Mouse (Mus musculus) lung, postnatal 4 days (tissue): ENCODE data around the gene Pdxp.
A peak's percentile ranks its signal among the peaks of the same experiment; 100 is the strongest.

Source experiments
- DNase-seq, 2 experiments: peaks; one replicate each; pipeline ENCODE4 v3.0.0; 2021

Gene Pdxp

GRCm38 (mm10) chr15:78899740-78900584, 13.8 kb upstream of the Pdxp start, which contains the start of gene Sh3bp1:
Gene Sh3bp1 (plus strand): TSS chr15:78899768.
- DNase-seq: peak; percentile 84 to 87

DNA sequence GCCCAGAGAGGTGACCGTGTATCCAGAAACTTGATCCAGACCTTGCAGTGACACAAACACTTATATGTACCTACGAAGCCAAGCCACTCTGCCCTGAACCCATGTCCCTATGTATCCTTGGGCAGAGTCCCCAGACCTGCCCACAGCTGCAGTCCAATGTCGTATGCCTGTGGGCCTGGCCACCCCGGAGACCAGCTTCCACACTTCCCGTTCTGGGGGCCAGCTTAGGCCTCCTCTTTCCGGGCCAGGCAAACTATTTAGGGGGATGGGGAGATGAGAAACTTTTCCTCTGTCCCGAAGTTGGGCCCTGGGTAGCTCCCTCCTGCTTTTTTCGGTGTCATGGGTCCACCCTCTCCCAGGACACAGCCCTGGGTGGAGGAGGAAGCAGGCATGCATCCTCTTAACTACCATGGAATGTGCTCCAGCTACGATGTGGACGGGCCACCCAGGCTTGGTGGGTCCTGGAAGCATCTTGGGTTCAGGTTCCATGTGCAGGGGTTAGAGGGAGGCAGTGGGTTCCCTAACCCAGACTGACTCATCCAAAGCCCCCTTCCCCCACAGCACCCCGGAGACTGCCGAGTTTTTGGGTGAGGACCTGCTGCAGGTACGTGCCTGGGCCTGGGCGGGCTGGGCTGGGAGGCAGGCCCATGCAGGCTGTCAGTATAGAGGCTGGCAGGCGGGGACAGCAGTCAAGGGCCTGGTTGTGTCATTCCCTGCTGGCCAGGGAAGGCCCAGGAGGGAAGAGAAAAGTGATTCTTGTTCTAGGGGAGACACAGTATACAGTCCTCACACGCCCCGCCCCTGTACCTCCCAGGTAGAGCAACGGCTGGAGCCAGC, 12.9 kb upstream of the Pdxp start:
- peak in 1 of 2 experiments; percentile 57 for DNase-seq

GRCm38 (mm10) chr15:78901422-78901789, 12.3 kb upstream of the Pdxp start:
- DNase-seq: no peak

DNA sequence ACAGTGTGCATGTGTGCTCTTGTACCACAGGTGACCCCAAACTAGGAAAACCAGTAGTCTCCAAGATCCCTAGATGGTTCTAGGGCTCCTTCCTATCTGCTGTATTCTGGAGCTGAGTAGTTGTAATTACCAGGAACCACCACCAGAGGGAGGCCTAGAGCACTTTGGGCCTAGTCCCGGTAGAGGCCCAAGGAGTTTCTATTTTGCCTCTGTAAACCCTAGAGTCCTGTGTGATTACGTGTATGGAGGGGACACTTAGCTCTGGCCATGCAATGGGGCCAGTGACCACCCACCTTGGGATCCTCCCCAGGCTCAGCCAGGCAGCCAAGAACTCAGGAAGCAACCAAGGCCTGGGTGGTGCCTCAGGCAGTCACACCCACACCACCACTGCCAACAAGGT, 10.5 kb upstream of the Pdxp start:
- peak; percentile 64 to 90 for DNase-seq

DNA sequence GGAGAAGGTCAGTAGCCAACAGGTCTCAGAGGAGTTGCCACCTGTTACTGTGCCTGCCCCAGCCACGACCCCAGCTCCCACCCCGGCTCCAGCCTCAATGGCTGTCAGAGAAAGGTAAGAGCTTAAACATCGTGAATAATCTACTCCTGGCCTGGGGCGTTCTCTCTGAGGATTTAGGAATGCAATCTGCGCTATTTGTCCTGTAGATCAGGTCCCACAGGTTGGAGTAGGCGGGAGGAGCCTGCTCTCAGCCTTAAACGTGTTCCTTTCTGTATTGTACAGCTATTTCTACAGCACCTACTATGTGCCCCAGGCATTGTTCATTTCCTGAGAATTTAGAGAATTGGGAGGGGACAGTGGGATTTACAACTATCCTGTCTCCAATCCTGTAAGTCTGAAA, 5.3 kb upstream of the Pdxp start:
- no peak for DNase-seq

GRCm38 (mm10) chr15:78908982-78909381, 4.7 kb upstream of the Pdxp start:
- no peak for DNase-seq

DNA sequence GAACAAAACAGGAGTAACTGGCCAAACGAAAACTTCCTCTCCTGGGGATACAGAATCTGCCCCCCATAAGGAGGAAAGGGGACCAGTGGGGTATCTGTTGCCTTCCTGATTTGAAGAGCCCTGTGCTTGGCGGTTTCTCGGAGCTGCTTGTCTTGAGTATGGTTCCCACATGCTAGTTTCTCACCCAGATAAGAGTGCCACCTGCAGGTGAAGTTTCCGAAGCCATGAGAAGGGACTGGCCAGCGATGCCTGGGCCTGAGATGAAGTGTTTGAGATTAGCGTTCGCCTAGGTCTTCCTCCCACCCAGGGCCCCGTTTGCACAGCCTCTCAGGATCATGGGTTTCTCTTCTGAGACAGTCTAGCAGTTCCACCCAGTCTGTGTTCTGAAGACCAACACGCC, 1.7 kb upstream of the Pdxp start:
- DNase-seq: peak in 1 of 2 experiments; percentile 61

DNA sequence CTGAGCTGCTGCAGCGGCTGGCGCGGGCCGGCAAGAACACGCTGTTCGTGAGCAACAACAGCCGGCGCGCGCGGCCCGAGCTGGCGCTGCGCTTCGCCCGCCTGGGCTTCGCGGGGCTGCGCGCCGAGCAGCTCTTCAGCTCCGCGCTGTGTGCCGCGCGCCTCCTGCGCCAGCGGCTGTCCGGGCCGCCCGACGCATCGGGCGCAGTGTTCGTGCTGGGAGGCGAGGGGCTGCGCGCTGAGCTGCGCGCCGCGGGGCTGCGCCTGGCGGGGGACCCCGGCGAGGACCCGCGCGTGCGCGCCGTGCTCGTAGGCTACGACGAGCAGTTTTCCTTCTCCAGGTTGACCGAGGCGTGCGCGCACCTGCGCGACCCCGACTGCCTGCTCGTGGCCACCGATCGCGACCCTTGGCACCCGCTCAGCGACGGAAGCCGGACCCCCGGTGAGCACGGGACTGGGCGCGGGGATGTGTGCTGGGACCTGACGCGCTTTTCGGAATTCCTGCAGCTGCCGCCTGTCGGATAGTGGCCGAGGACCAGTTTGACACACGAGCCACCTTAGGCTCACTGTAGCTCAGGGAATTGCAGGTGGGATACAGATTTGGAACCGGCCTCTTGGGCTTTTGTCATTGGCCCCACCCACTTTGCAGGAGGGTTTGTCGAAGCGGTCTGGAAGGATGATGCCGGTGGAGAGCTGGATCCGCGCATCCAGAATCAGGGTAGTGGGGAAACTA, 538 bp downstream of the Pdxp start:
- DNase-seq: no peak

DNA sequence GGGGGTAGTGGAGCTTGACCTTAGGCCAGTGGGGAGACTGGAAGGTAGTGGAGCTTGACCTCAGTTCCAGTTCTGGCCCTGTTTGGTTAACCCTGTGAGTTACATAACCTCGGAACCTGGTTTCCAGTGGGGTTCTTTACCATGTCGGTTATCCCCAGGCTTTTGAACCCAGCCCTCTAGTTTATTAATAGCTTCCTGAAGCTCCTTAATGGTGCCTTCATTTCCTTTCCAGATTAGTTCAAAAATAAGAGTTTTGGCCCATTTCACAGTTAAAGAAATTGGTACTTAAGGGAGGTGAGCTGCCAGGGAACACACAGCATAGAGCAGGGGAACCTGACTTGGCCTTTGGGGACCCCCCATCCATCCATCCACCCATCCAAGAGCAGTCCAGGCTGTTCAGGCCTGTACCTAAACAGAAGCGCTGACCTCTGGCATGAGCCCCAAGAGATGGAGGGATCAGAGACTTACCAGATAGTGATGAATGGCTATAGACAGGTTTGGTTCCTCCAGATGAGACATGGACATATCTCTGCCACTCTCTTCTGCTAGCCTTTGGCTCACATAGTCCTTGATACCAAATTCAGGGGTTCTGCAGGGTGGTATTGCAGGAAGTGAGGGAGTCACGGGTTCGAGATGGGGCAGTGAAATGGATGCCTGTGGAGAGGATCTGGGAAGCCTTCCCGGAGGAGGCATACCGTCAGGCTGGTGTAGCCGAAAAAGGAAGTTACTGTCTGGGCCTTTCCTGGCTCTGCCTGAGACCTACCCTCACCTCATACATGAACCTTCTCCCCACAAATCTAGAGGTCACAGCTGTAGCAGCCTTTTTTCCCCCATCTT, 1.3 kb downstream of the Pdxp start:
- no peak for DNase-seq

- peak; percentile 66 to 78 for DNase-seq
Measured at GRCm38 (mm10) chr15:78915660-78916017, 1.9 kb downstream of the Pdxp start.

DNA sequence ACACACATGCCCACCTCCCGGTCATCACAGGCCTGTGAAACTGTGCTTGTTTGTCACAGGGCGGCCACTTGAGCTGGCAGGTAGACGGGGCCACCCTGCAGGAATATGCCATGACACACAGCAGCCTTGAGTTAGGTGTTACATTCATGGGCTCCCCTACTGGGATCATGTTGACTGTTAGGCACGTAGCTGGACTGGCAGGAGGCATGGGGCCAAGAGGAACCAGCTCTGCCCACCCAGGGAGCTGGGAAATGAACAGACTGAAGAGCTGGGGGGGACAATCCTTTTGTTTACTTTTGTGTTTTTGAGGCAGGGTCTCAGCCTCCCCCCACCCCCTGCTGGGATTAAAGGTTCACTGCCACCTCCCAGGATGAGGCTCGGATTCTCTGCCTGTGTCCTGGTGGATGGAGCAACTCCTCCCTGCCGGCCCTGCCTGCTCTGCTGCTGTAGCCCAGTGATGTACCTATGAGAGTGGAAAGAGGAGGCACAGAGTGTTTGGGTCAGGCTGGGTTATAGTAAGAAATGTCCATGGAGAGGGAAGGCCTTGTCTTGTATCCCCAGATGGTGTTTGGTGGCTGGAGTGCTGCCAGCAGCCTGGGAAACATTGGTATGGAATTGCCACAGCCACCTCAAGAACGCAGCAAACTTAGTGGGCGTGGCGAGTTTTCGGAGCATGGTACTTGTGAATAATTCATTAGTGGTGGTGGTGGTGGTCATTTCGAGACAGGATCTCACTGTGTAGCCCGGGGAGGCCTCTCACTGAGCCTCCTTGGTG, 2.5 kb downstream of the Pdxp start:
- no peak for DNase-seq

DNA sequence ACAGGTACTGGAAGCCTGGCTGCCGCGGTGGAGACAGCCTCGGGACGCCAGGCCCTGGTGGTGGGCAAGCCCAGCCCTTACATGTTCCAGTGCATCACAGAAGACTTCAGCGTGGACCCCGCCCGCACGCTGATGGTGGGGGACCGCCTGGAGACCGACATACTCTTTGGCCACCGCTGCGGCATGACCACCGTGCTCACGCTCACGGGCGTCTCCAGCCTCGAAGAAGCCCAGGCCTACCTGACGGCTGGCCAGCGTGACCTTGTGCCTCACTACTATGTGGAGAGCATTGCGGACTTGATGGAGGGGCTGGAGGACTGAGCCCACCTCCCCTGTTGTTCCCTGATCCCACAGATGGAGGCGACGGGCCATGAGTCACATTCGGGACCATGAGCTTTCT, 4.4 kb downstream of the Pdxp start:
- DNase-seq: no peak

DNA sequence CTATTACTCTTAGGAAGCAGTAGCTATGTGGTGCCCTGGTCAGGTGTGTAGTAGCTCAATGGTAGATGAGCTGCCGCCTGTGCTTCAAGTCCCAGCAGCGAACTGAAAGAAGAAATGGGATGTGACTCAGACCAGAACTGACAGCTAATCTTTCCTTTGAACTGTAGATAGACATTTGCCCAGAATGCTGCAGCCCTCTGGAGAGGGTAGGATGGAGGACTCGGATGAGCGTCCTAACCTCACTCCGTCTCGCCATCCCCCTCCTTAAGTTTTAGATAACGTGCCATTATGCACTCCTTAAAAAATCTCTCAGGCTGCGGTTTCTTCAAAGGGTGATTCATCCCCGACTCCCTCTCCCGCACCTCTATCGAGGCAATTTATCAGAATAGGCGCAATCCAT, 6.2 kb downstream of the Pdxp start:
- DNase-seq: no peak

GRCm38 (mm10) chr15:78922700-78923099, 9.0 kb downstream of the Pdxp start:
- no peak for DNase-seq

- DNase-seq: peak in 1 of 2 experiments; percentile 50
Measured at GRCm38 (mm10) chr15:78923585-78923984, 9.9 kb downstream of the Pdxp start.

DNA sequence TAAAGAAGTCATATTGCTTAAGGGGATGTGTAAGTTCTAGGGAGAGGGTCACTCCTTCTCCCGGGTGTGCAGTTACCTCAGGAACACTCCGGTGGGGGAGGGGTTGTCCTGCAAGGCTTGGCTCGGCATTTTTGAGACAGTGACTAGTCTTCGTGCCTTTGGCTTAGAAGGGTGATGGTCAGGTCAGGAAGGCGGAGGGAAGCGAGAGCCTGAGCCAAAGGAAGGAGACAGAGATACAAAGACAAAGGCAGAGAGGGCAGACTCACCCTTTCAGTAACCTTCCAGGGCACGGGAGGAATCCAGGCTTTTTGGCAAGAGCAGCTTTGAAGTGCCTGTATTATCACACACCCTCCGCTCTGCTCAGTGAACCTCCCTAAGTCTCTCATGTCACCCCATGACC, 11.4 kb downstream of the Pdxp start:
- no peak for DNase-seq

GRCm38 (mm10) chr15:78926021-78926919, 12.6 kb downstream of the Pdxp start, which contains the start of gene Lgals1:
Gene Lgals1 (plus strand): TSS chr15:78926725.
- peak; percentile 92 to 93 for DNase-seq

GRCm38 (mm10) chr15:78927021-78927787, 13.5 kb downstream of the Pdxp start:
- peak; percentile 51 to 58 for DNase-seq

GRCm38 (mm10) chr15:78927788-78928457, 14.2 kb downstream of the Pdxp start:
- DNase-seq: peak; percentile 87 to 92
